Mouse (Mus musculus) stomach, postnatal 0 days (tissue): ENCODE measurements around the gene Rbbp8nl. TPM values are rescaled to one million over a fixed set of nuclear protein-coding genes. Genes with fewer than 3 reads are reported as not detected.
A peak's percentile ranks its signal among the peaks of the same experiment; 100 is the strongest.

Experiments
- ATAC-seq: fragments of 200-750 bp; cut with Nextera tagmentation; 2 replicates; pipeline ENCODE4 v1.8.0; 2017; ENCODE audit not compliant: low FRiP score, low TSS enrichment
- DNase-seq: peaks from one replicate; pipeline ENCODE4 v3.0.0-alpha.2; 2016; ENCODE audit warnings: low spot score
- H3K27ac ChIP-seq: fragments of 300-500 bp; sonication (generic); replicated peaks from 2 replicates; pipeline ENCODE4 v1.5.1; 2014; ENCODE audit warnings: mild to moderate bottlenecking, control low read depth
- H3K27me3 ChIP-seq: fragments of 300-500 bp; sonication (generic); 2 replicates; pipeline ENCODE4 v1.6.1; 2014; ENCODE audit warnings: low read length; ENCODE audit not compliant: control insufficient read depth, insufficient read depth
- H3K36me3 ChIP-seq: fragments of 300-500 bp; sonication (generic); 2 replicates; pipeline ENCODE4 v1.6.1; 2014; ENCODE audit warnings: low read length, mixed read lengths; ENCODE audit not compliant: control insufficient read depth, insufficient read depth
- H3K4me1 ChIP-seq: fragments of 300-500 bp; sonication (generic); replicated peaks from 2 replicates; pipeline ENCODE4 v1.6.1; 2014; ENCODE audit warnings: antibody characterized with exemption; ENCODE audit not compliant: control insufficient read depth, insufficient read depth
- H3K4me2 ChIP-seq: fragments of 300-500 bp; sonication (generic); replicated peaks from 2 replicates; pipeline ENCODE4 v1.6.1; 2014; ENCODE audit warnings: low read depth, mild to moderate bottlenecking, control low read depth, moderate library complexity
- H3K4me3 ChIP-seq: fragments of 300-500 bp; sonication (generic); 2 replicates; pipeline ENCODE4 v1.5.1; 2014; ENCODE audit warnings: low read depth, low read length, control low read depth
- H3K9ac ChIP-seq: fragments of 300-500 bp; sonication (generic); 2 replicates; pipeline ENCODE4 v1.6.1; 2014; ENCODE audit warnings: mild to moderate bottlenecking, low read length, control low read depth, mixed read lengths
- H3K9me3 ChIP-seq: fragments of 300-500 bp; sonication (generic); 2 replicates; pipeline ENCODE4 v1.6.1; 2016; ENCODE audit warnings: low read length; ENCODE audit not compliant: control insufficient read depth
- CTCF ChIP-seq: IDR thresholded peaks from 2 replicates; pipeline ENCODE4 v1.5.1; 2016; ENCODE audit warnings: antibody characterized with exemption, low read depth, mild to moderate bottlenecking, moderate library complexity
- EP300 ChIP-seq: optimal IDR thresholded peaks from 2 replicates; pipeline ENCODE3; 2016; ENCODE audit warnings: antibody characterized with exemption
- WGBS: fragments of 180-500 bp; shearing (Covaris S2); extraction: QIAGEN DNeasy Blood & Tissue Kit; methylation state at CpG from one replicate; pipeline ENCODE4 v1.1.7; 2014; 5-methylcytosine and 5-hydroxymethylcytosine counted together
- polyA plus RNA-seq: library from polyadenylated mRNA; unstranded; fragments of >200 nt; fragmentation: Nextera tagmentation; extraction: Ambion mirVana; gene quantifications from 2 replicates; pipeline ENCODE4 v1.2.1, GENCODE M21; 2015

The Rbbp8nl gene
- polyA plus RNA-seq, 1 experiment from 2014 or later: 1.2 TPM

- no peaks in the 10 kb centered on the region for H3K27me3 ChIP-seq
- H3K4me3 ChIP-seq: no peak overlapping the region
- no peak overlapping the region for H3K9ac ChIP-seq
- H3K27ac ChIP-seq: no peak overlapping the region
- no peaks in the 10 kb centered on the region for H3K36me3 ChIP-seq
- TF ChIP-seq CTCF: no peak
- no peak for TF ChIP-seq EP300
- WGBS: 62% methylated on average over 3 of the region's 3 CpGs
- ATAC-seq (peak; percentile 65), DNase-seq (peak; percentile 36)
- no peaks in the 10 kb centered on the region for H3K9me3 ChIP-seq
- no peak overlapping the region for H3K4me2 ChIP-seq
- peaks cover 4% of the 10 kb centered on the region; the same call in 1 of the 2 replicates for H3K4me1 ChIP-seq
Observed at GRCm38 (mm10) chr2:180251838-180252237, 37.8 kb downstream of the Rbbp8nl start.

- Histone ChIP-seq H3K27ac (no peak overlapping the region), H3K9me3 (no peaks in the 10 kb centered on the region), H3K36me3 (no peaks in the 10 kb centered on the region), H3K4me2 (no peak overlapping the region), H3K4me1 (peaks cover 4% of the 10 kb centered on the region; the same call in 1 of the 2 replicates), H3K27me3 (no peaks in the 10 kb centered on the region), H3K4me3 (no peak overlapping the region), H3K9ac (0 out of 2 replicates have a peak overlapping the region, but pooled peaks have one; percentile 1)
- WGBS: 30% methylated on average over 11 of the region's 11 CpGs
- peak; percentile 78 for DNase-seq
- ATAC-seq: peak; percentile 71
- TF ChIP-seq CTCF: peak; percentile 99
- TF ChIP-seq EP300: no peak
Observed at GRCm38 (mm10) chr2:180250930-180251611, 38.6 kb downstream of the Rbbp8nl start.

DNA sequence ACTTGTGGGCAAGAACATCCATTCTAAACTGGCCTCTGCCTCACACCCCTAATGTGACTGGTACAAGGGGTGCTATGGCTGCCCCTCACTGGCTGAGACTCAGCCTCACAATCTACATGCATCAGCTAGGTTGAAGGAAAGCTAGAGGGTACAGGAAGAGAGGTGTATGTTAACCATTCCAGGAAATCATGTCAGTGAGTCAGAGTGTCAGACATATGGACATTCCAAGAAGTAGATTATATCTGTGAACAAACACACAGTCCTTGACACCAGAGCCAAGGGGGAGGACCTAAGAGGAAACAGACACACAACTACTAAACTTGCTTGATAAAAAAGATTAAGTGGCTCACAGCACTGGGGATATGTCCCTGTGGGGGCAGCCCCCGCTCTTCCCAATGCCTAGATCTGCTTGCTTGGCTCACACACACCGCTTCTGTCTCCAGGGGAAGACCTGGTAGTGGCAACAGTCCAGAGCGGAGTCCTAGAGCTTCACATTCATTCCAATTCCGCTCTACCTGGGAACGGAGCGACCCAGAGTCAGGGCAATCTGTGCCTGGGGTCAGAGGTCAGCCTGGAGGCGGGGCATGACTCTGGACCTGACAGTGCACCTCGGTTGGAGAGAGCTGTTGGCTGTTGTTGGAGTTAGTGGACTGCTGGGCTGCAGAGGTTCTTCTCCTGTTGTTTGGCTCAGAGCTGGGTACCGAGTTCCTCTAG, 40.6 kb downstream of the Rbbp8nl start:
- Histone ChIP-seq H3K4me2 (no peak overlapping the region), H3K27me3 (no peaks in the 10 kb centered on the region), H3K4me1 (peaks cover 4% of the 10 kb centered on the region; the same call in 1 of the 2 replicates), H3K36me3 (no peaks in the 10 kb centered on the region), H3K9ac (peak overlapping the region; percentile 13; the same call in 1 of the 2 replicates), H3K27ac (peak overlapping the region; percentile 69), H3K4me3 (no peak overlapping the region), H3K9me3 (no peaks in the 10 kb centered on the region)
- ATAC-seq (peak; percentile 85), DNase-seq (peak; percentile 58)
- TF ChIP-seq CTCF (no peak), EP300 (no peak)
- WGBS: 47% methylated on average over 9 of the region's 9 CpGs

- no peak overlapping the region for H3K4me3 ChIP-seq
- H3K36me3 ChIP-seq: no peaks in the 10 kb centered on the region
- H3K27ac ChIP-seq: no peak overlapping the region
- H3K9ac ChIP-seq: no peak overlapping the region
- no peak overlapping the region for H3K4me2 ChIP-seq
- 88% methylated on average over 5 of the region's 5 CpGs for WGBS
- TF ChIP-seq CTCF: no peak
- TF ChIP-seq EP300: no peak
- no peaks in the 10 kb centered on the region for H3K27me3 ChIP-seq
- no peak for DNase-seq
- H3K9me3 ChIP-seq: no peaks in the 10 kb centered on the region
- no peak for ATAC-seq
- H3K4me1 ChIP-seq: peaks cover 4% of the 10 kb centered on the region; the same call in 1 of the 2 replicates
Observed at GRCm38 (mm10) chr2:180247916-180248315, 41.8 kb downstream of the Rbbp8nl start.

DNA sequence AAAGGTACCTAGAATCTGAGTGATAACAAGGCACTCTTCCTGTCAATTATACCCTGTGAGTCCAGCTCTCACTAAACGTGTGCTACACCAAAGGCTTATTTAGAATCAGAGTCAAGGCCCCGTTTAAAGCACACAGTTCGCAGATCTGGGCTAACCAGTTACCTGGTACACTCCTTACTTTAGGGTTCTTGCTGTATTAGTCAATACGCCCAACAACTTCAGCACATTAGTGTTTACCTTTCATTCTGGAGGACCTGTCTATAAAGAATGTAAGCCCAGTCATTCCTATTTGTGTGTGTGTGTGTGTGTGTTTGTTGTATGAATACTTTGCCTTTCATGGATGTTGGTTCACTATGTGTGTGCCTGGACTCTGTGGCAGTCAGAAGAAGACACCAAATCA, 46.6 kb downstream of the Rbbp8nl start:
- 65% methylated on average over 4 of the region's 4 CpGs for WGBS
- Histone ChIP-seq H3K4me1 (no peaks in the 10 kb centered on the region), H3K36me3 (no peaks in the 10 kb centered on the region), H3K9ac (no peak overlapping the region), H3K27ac (no peak overlapping the region), H3K4me2 (no peak overlapping the region), H3K9me3 (no peaks in the 10 kb centered on the region), H3K27me3 (no peaks in the 10 kb centered on the region), H3K4me3 (no peak overlapping the region)
- DNase-seq: no peak
- peak; percentile 80 for ATAC-seq
- TF ChIP-seq EP300: no peak
- no peak for TF ChIP-seq CTCF

DNA sequence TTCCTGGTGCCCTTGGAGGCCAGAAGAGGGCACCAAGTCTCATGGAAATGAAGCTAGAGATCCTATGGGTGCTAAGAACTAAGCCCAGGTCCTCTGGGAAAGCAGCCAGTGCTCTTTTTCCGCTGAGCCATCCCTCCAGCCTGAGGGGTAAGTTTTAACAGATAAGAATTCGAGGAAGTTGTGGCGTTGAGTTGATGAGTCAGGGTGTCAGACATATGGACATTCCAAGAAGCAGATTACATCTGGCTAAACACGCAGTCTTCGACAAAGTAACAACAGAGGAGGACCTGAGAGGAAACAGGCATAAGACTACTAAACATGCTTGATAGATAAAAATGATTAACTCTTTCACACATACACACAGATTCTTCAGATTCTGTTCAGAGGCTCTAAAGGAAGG, 51.1 kb downstream of the Rbbp8nl start:
- H3K27me3 ChIP-seq: no peaks in the 10 kb centered on the region
- WGBS: 60% methylated on average over 5 of the region's 5 CpGs

More for the DNA sequence above, 51.1 kb downstream of the Rbbp8nl start:
- Histone ChIP-seq H3K4me1 (peaks cover 11% of the 10 kb centered on the region; the same call in 1 of the 2 replicates), H3K27ac (no peak overlapping the region), H3K4me2 (no peak overlapping the region), H3K9me3 (no peaks in the 10 kb centered on the region), H3K4me3 (no peak overlapping the region), H3K36me3 (no peaks in the 10 kb centered on the region), H3K9ac (no peak overlapping the region)
- no peak for ATAC-seq
- no peak for DNase-seq
- no peak for TF ChIP-seq CTCF
- no peak for TF ChIP-seq EP300
